Mouse (Mus musculus): ENCODE results near the gene Hcst.

DNA sequence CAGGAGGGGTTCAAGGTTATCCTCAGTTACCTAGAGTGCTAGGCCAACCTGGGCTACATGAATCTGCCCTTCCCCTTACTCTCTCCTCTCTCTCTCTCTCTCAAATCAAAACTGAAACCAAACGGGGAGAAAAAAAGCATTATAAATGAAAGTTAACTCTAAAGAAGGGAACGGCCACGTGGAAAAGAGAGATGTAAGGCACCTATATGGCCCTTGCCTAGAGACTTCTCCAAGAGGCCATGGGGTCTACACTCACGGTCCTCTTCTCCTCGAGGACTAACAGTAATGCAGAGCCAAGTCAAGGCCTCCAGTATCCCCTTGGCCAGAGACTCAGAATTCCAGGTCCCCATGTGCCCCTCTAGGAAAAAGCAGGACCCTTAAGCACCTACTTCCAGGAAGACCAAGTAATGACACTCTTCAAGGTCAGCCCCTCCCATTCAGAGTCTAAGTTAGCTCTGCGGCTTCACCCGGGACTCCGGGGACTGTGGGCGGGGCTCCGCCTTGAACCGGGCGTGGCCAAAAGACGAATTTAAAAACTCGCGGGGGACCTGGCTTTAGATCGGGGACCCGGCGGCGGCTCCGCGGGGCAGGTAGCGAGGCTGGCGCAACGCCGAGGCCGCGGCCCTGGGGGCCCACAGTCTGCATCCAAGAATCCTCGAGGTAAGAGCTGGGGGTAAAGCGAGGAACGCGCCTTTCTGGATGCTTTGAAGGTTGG lies 1.7 kb upstream of the Hcst start, which contains the start of gene Nfkbid:
- TF ChIP-seq EP300 (IDR thresholded peaks at IDR 0.05; ENCODE audit: low read depth), result no peak
- no peak for TF ChIP-seq CTCF (IDR thresholded peaks at IDR 0.05; ENCODE audit: low read depth)
